Mouse (Mus musculus) liver, embryonic 12.5 days (tissue): ENCODE measurements around the gene Bahcc1. TPM values are rescaled to one million over a fixed set of nuclear protein-coding genes. Genes with fewer than 3 reads are reported as not detected.

Source experiments
- ATAC-seq: fragments of 200-750 bp; cut with Nextera tagmentation; 2 replicates; pipeline ENCODE4 v1.8.0; 2017; ENCODE audit warnings: moderate number of reproducible peaks, mild to moderate bottlenecking, moderate library complexity
- H3K27ac ChIP-seq: fragments of 300-500 bp; sonication (generic); 2 replicates; pipeline ENCODE4 v1.5.1; 2016; ENCODE audit warnings: mild to moderate bottlenecking
- H3K27me3 ChIP-seq: fragments of 300-500 bp; sonication (generic); replicated peaks from 2 replicates; pipeline ENCODE4 v1.6.1; 2016; ENCODE audit warnings: mild to moderate bottlenecking, moderate library complexity
- H3K36me3 ChIP-seq: fragments of 300-500 bp; sonication (generic); 2 replicates; pipeline ENCODE4 v1.6.1; 2016; ENCODE audit warnings: mild to moderate bottlenecking, moderate library complexity
- H3K4me1 ChIP-seq: fragments of 300-500 bp; sonication (generic); 2 replicates; pipeline ENCODE4 v1.6.1; 2016
- H3K4me2 ChIP-seq: fragments of 300-500 bp; sonication (generic); 2 replicates; pipeline ENCODE4 v1.6.1; 2016; ENCODE audit warnings: mild to moderate bottlenecking, moderate library complexity
- H3K4me3 ChIP-seq: fragments of 300-500 bp; sonication (generic); 2 replicates; pipeline ENCODE4 v1.5.1; 2016; ENCODE audit warnings: mild to moderate bottlenecking, moderate library complexity
- H3K9ac ChIP-seq: fragments of 300-500 bp; sonication (generic); 2 replicates; pipeline ENCODE4 v1.6.1; 2016; ENCODE audit warnings: mild to moderate bottlenecking, moderate library complexity
- H3K9me3 ChIP-seq: fragments of 300-500 bp; sonication (generic); replicated peaks from 2 replicates; pipeline ENCODE4 v1.6.1; 2016; ENCODE audit warnings: mild to moderate bottlenecking, moderate library complexity
- WGBS: fragments of 180-500 bp; shearing (Covaris S2); methylation state at CpG from one replicate; pipeline ENCODE4 v1.1.7; 2016; ENCODE audit not compliant: insufficient replicate concordance; 5-methylcytosine and 5-hydroxymethylcytosine counted together
- polyA plus RNA-seq: library from polyadenylated mRNA; unstranded; fragments of >200 nt; fragmentation: Nextera tagmentation; extraction: Ambion mirVana; gene quantifications from 2 replicates; pipeline ENCODE4 v1.2.1, GENCODE M21; 2016

Bahcc1 gene
- polyA plus RNA-seq, 1 experiment from 2014 or later, result 3.5 TPM

DNA sequence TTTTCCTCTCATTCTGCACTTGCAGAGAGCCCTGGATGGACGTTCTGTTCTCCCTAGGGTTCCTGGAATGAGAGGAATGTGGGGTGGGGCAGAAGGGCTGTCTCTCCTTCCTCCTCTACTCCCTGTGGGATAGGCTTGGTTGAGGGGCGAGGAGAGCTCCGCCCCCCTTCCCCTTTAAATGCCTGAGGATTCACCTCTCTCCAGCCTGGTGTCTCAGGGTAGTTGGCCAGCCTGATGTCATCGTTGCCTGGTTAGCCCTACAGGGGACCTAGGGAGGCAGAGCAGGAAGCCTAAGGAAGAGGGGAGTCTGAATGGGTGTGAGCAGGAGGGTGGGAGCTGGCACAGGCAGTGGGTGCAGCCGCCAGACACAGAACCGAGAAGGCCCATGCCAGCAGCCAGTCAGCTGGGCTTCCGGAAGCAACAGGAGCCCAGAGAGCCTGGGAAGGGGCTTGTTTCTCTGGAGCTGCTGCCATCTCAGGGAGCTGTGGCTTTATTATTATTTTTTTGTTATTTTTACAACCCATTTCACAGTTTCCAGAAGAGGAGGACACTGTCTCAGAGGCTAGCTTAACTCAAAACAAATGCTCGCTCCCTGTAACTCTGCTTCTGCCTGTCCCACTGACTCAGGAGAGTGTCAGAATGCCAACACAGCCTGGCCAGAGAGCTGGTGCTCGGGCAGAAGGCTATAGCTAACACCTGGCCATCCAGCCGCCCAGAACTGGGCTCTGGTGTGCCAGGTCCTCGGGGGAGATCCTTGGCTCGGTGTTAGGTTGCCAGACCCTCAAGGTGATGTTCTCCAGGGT is 20.3 kb downstream of the Bahcc1 start:
- H3K4me2 ChIP-seq, result no peak overlapping the region
- no peak overlapping the region for H3K9ac ChIP-seq
- H3K36me3 ChIP-seq, result no peaks in the 10 kb centered on the region
- WGBS, result 60% methylated on average over 12 of the region's 12 CpGs
- no peak overlapping the region for H3K4me3 ChIP-seq
- no peaks in the 10 kb centered on the region for H3K9me3 ChIP-seq
- no peak overlapping the region for H3K27ac ChIP-seq
- H3K27me3 ChIP-seq, result peaks cover 9% of the 10 kb centered on the region; the same call in 1 of the 2 replicates
- ATAC-seq, result no peak
- peaks cover 64% of the 10 kb centered on the region for H3K4me1 ChIP-seq

DNA sequence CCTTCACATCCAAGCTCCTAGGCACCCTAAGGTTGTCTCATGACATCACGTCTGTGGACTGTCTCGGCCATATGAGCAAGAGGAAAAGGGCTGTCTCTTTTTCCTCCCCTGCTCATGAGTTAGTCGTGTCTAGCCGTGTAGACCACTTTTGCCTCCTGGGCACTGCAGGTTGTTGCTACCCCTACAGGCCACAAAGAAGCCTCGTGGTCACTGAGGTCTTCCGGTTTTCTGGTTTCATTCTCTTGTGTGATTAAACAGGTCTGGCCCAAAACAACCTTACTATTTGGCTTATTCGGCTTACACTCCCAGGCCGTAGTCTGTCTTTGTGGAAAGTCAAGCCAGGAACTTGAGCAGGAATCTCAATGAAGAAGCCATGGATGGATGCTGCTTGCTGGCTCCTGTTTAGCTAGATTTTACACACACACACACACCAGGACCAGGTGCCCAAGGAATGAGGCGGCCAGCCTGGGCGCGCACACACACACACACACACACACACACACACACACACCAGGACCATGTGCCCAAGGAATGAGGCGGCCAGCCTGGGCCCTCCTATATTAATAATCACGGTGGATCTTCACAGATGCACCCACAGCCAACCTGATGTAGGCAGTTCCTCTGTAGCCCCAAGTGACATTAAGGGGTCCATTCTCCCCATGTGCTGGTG is 21.0 kb downstream of the Bahcc1 start:
- H3K4me3 ChIP-seq, result no peak overlapping the region
- peaks cover 9% of the 10 kb centered on the region; the same call in 1 of the 2 replicates for H3K27me3 ChIP-seq
- peaks cover 62% of the 10 kb centered on the region for H3K4me1 ChIP-seq
- ATAC-seq, result no peak
- H3K4me2 ChIP-seq, result no peak overlapping the region
- H3K27ac ChIP-seq, result no peak overlapping the region
- no peaks in the 10 kb centered on the region for H3K9me3 ChIP-seq
- no peaks in the 10 kb centered on the region for H3K36me3 ChIP-seq
- no peak overlapping the region for H3K9ac ChIP-seq
- 60% methylated on average over 13 of the region's 13 CpGs for WGBS

DNA sequence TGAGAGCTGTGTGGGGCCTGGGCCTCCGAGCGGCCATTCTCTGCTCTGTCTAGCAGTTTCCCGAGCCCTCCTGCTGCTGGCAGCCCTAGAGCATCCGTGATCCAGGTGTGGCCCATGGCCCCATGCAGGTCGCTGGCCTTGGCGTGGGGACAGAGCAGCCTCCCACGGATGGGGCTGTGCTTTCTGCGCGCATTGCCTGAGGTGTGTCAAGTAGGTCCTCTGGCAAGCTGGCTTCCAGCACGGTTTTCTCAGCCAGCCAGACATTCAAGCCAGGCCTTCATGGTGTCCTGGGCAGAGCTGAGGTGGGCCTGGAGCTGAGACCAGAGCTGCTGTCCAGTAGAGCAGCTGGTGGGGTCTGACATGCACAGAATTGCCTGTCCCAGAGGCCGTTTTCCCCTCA is 21.7 kb downstream of the Bahcc1 start:
- no peak for ATAC-seq
- peaks cover 9% of the 10 kb centered on the region; the same call in 1 of the 2 replicates for H3K27me3 ChIP-seq
- H3K36me3 ChIP-seq, result no peaks in the 10 kb centered on the region
- peaks cover 65% of the 10 kb centered on the region for H3K4me1 ChIP-seq
- H3K27ac ChIP-seq, result no peak overlapping the region
- no peak overlapping the region for H3K9ac ChIP-seq
- no peak overlapping the region for H3K4me3 ChIP-seq
- H3K9me3 ChIP-seq, result no peaks in the 10 kb centered on the region
- WGBS, result 73% methylated on average over 11 of the region's 11 CpGs
- no peak overlapping the region for H3K4me2 ChIP-seq

DNA sequence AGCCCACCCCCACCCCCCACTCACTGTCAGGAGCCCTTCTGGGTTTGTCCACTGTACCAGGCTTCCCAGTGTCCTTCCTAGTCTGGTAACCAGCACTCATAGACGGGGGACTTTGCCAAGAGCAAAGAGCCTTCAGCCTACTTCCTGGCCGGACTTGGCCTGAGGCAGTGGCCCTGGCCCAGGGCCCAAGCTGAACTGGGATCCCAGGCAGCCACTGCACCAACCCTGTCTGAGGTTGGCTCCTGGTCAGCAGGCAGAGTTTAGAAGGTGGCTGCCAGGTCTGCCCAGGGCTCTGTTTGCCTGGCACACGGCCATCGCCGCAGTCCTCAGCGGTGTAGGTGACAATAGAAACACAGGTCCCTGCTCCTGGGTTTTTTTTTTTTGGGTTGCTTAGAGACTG is 22.3 kb downstream of the Bahcc1 start:
- Histone ChIP-seq H3K27me3 (peaks cover 9% of the 10 kb centered on the region; the same call in 1 of the 2 replicates), H3K36me3 (no peaks in the 10 kb centered on the region), H3K4me2 (no peak overlapping the region), H3K4me3 (no peak overlapping the region), H3K9ac (no peak overlapping the region), H3K27ac (no peak overlapping the region), H3K4me1 (peaks cover 66% of the 10 kb centered on the region), H3K9me3 (no peaks in the 10 kb centered on the region)
- ATAC-seq, result no peak
- 85% methylated on average over 6 of the region's 6 CpGs for WGBS

DNA sequence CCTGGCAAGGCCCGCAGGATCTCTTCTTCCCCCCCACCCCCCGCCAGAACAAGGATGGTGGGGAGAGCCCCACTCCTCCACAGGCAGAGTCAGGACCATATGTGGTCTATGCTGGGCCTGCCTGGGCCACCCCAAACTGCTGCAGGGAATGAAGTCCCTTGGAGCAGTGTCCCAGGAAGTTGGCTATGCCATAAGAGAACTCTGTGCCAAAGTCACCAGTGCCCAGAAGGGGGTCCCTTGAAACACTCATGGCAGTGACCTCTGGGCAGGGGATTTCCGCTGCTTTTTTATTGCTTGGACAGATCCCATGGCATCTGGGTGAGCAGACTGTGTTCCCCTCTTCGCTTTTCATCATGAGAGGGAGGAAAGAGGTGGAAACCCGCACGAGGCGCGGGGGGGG is 22.8 kb downstream of the Bahcc1 start:
- no peak overlapping the region for H3K4me2 ChIP-seq
- no peak overlapping the region for H3K4me3 ChIP-seq
- H3K36me3 ChIP-seq, result no peaks in the 10 kb centered on the region
- ATAC-seq, result no peak
- H3K9me3 ChIP-seq, result no peaks in the 10 kb centered on the region
- H3K27me3 ChIP-seq, result peaks cover 9% of the 10 kb centered on the region
- H3K4me1 ChIP-seq, result peaks cover 64% of the 10 kb centered on the region
- WGBS, result 78% methylated on average over 8 of the region's 8 CpGs
- no peak overlapping the region for H3K9ac ChIP-seq
- no peak overlapping the region for H3K27ac ChIP-seq

DNA sequence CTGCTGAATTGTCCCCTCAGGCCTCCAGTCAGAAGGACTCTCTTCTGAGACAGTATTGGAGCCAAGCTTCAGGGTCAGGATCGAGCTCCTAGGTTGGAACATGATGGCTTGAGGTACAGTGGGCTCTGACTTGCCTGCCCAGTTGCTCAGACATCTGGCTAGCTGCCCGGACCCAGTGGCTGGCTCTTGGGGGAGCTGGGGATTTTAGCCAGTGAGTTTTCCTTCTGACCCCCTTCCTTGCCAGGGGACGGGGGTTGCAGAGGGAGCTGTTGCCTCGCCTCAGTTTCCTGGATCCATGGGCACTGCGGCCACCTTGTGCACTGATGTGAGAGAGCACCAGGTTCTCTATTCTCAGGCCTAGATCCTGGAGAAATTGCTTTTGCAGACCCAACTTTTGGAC is 23.4 kb downstream of the Bahcc1 start:
- Histone ChIP-seq H3K4me3 (no peak overlapping the region), H3K27me3 (peaks cover 6% of the 10 kb centered on the region), H3K9ac (no peak overlapping the region), H3K27ac (no peak overlapping the region), H3K36me3 (no peaks in the 10 kb centered on the region), H3K4me2 (no peak overlapping the region), H3K4me1 (peaks cover 63% of the 10 kb centered on the region), H3K9me3 (no peaks in the 10 kb centered on the region)
- ATAC-seq, result no peak
- WGBS, result 71% methylated on average over 5 of the region's 5 CpGs

DNA sequence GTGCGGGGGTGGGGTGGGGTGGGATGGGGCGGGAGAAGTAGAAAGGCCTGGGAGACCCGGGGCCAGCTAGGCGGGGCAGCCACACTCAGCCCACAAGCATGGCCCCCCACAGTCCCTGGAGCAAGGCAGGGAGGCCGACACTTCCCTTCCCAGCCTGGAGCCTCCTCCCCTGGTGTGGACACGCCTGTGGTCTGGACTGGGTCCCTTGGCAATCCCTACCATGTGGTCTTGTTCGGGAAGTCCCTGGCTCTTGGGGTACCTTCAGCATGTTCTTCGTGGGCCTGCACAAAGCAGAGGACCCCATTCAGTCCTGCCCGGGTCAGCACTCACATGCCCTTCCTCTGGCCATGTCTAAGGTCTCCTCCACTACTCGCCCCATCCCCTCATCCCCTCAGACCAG is 23.8 kb downstream of the Bahcc1 start:
- no peak overlapping the region for H3K4me3 ChIP-seq
- peaks cover 4% of the 10 kb centered on the region; the same call in 1 of the 2 replicates for H3K27me3 ChIP-seq
- no peaks in the 10 kb centered on the region for H3K36me3 ChIP-seq
- 61% methylated on average over 10 of the region's 10 CpGs for WGBS
- H3K9me3 ChIP-seq, result no peaks in the 10 kb centered on the region
- H3K9ac ChIP-seq, result no peak overlapping the region
- no peak for ATAC-seq
- no peak overlapping the region for H3K4me2 ChIP-seq
- no peak overlapping the region for H3K27ac ChIP-seq
- H3K4me1 ChIP-seq, result peaks cover 63% of the 10 kb centered on the region

DNA sequence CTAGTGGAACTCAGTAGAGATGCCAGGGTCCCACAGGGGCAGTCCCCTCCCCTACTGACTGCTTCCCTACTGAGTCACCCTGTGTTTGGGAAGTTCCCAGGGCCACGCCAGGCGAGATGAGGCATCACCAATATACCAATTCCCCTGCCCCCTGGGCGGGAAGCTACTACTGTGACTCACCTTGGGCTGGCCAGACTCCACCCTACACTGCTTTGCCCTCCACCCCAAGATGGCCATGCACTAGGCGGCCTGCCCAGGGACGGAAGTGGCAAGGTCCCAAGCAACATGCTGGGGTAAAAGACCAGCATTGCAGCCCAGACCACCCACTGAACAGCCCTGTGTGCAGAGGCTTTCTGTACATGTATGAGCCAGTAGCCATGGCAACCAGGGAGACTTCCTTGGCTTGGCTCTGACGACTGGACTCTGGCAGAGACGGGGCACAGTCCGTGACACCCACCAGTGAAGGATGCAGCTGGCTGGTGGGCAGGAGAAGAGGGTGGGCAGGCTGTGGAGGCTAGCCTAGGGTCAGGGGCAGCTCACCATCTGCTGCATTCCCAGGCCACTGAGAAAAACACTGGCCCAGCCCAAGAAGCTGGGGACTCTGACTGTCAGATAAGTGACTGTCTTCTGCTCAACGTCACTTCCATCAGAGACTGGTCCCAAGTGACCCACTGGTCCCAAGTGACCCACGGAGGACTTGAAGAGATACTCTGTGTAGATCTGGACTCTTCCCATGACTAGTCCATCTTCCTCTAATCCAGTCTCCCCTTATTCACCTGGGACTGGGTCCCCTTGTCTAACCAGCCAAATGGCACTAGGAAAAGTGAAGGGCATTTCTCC is 24.5 kb downstream of the Bahcc1 start:
- 62% methylated on average over 10 of the region's 10 CpGs for WGBS
- Histone ChIP-seq H3K9ac (no peak overlapping the region), H3K9me3 (no peaks in the 10 kb centered on the region), H3K27me3 (peaks cover 4% of the 10 kb centered on the region; the same call in 1 of the 2 replicates), H3K4me1 (peaks cover 63% of the 10 kb centered on the region), H3K27ac (no peak overlapping the region), H3K4me2 (no peak overlapping the region), H3K36me3 (no peaks in the 10 kb centered on the region), H3K4me3 (no peak overlapping the region)
- ATAC-seq, result no peak

DNA sequence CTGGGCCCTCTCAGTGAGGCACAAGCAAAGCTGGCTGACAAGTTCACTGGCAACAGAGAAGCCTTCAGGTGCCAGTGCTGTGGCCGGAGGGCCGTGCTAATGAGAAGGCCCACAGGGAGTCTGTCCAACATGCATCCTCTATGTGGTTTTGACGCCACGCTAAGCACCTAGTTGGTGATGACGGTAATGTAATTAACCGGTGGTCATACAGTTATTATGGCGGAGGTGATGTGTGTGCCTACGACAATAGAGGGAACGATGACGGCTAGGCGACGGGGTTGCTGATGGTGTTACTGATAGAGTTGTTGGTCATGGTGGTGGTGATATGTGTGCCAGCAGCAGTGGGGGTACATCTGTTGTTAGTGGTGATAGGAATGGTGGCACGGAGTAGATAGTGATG is 25.2 kb downstream of the Bahcc1 start:
- WGBS, result 86% methylated on average over 13 of the region's 13 CpGs
- Histone ChIP-seq H3K27me3 (peaks cover 4% of the 10 kb centered on the region; the same call in 1 of the 2 replicates), H3K36me3 (no peaks in the 10 kb centered on the region), H3K9ac (no peak overlapping the region), H3K4me3 (no peak overlapping the region), H3K27ac (no peak overlapping the region), H3K4me1 (peaks cover 63% of the 10 kb centered on the region), H3K9me3 (no peaks in the 10 kb centered on the region), H3K4me2 (no peak overlapping the region)
- no peak for ATAC-seq

DNA sequence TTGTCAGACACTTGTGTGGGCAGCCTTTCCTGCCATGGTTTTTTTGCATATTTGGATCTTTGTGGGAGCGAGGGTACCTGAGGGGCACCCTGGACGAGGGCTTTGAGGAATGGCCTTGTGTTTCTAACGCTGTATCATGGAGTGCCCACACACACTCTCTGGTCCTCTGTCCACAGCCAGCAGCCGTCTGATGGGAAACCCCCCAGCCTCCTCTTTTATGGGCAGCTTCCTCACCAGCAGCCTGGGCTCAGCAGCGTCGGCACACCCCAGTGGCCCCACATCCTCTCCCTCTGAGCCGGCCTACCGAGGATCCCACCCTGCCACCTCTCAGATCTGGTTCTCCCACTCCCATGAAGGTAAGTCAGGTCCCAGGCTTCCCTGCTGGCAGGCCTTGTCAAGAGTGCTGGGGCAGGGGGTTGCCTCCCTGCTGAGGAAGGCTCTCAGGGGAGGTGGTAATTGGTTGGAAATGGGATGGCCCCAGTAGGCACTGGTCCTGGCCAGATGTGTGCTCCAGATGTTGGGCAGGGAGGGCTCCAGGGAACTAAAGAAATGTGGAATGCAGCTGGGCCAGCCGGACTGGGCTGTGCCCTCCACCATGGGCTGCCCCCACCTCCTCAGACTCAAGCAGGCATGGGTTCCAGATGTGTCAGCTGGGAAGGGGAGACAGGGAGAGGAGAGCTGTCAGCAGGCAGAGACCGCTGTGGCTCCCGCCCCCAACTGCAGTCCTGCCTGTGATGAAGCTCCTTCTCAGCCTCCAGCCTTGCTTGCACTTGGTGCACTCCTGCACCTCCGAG is 26.3 kb downstream of the Bahcc1 start:
- H3K4me1 ChIP-seq, result peaks cover 64% of the 10 kb centered on the region

More for the DNA sequence above, 26.3 kb downstream of the Bahcc1 start:
- Histone ChIP-seq H3K4me2 (no peak overlapping the region), H3K4me3 (no peak overlapping the region), H3K27ac (no peak overlapping the region), H3K9me3 (no peaks in the 10 kb centered on the region), H3K36me3 (no peaks in the 10 kb centered on the region), H3K9ac (no peak overlapping the region), H3K27me3 (peaks cover 4% of the 10 kb centered on the region; the same call in 1 of the 2 replicates)
- WGBS, result 66% methylated on average over 12 of the region's 12 CpGs
- no peak for ATAC-seq
